Mouse (Mus musculus): Measurements from ENCODE around the gene Klra4. TPM values are rescaled to one million over a fixed set of nuclear protein-coding genes. Genes with fewer than 3 reads are reported as not detected.

Gene Klra4
- polyA plus RNA-seq, 1 experiment from 2014 or later: not detected

DNA sequence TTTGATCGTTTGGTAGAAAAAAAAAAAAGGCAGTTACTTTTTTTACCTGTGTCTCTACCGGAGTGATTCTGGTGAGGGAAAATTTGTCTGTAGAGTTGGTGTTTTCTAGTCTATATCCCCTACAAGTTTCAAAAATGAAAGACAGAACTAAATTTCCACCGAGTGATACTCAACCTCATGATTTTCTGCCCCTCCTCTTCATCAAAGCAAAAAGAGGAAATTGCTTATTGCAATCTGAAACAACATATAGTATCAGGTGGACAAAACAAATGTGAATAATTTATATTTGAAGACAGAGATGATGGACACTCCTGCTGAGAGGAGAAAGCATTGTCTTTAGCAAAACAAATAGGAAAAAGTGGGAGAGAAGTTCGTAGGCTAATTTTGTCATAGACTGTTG lies 40.2 kb downstream of the Klra4 start, which contains the start of gene Klra6:
Gene Klra6, minus strand, starts transcription at position 101 of the 400 bp plus-strand sequence.
- 63% methylated on average over 4 of the region's 4 CpGs for WGBS (ENCODE audit: insufficient replicate concordance)
- Histone ChIP-seq H3K9ac (replicated peaks) (no peak within 1 kb of the TSS), H3K4me1 (ENCODE audit: insufficient read depth) (no peaks in the 10 kb centered on the region), H3K27me3 (ENCODE audit: insufficient read depth, low read length) (no peaks in the 10 kb centered on the region), H3K4me3 (ENCODE audit: low read depth, low read length) (no peak within 1 kb of the TSS), H3K36me3 (replicated peaks; ENCODE audit: insufficient read depth, low read length) (no peaks in the 10 kb centered on the region), H3K27ac (ENCODE audit: low read depth) (no peak within 1 kb of the TSS), H3K4me2 (ENCODE audit: low read depth, low read length) (no peak within 1 kb of the TSS), H3K9me3 (ENCODE audit: low read length) (no peaks in the 10 kb centered on the region)
- no peak for TF ChIP-seq EP300 (IDR thresholded peaks at IDR 0.05; ENCODE audit: low read depth)
- TF ChIP-seq CTCF (IDR thresholded peaks at IDR 0.05; ENCODE audit: low read depth): no peak
- ATAC-seq (no peak), DNase-seq (no peak)

Other genes starting within 250 kb of the Klra4 start
- gene Gm17631, start 204.6 kb downstream of the Klra4 start, polyA plus RNA-seq (2015; fragmentation: Nextera tagmentation; extraction: Ambion mirVana): not detected in 2 replicates
- 0.39 and 0.41 TPM in 2 replicates for gene Klra17, start 190.6 kb downstream of the Klra4 start, polyA plus RNA-seq (2015; fragmentation: Nextera tagmentation; extraction: Ambion mirVana)
- gene Klra5, start 149.6 kb downstream of the Klra4 start, polyA plus RNA-seq (2015; fragmentation: Nextera tagmentation; extraction: Ambion mirVana): 1.3 and 2.1 TPM in 2 replicates
- not detected in 2 replicates for gene Klra6, start 40.3 kb downstream of the Klra4 start, polyA plus RNA-seq (2015; fragmentation: Nextera tagmentation; extraction: Ambion mirVana)
- not detected in 2 replicates for gene Klra8, start 62.6 kb upstream of the Klra4 start, polyA plus RNA-seq (2015; fragmentation: Nextera tagmentation; extraction: Ambion mirVana)
- not detected in 2 replicates for gene Klra9, start 125.8 kb upstream of the Klra4 start, polyA plus RNA-seq (2015; fragmentation: Nextera tagmentation; extraction: Ambion mirVana)
- not detected in 2 replicates for gene Klra7, start 166.1 kb upstream of the Klra4 start, polyA plus RNA-seq (2015; fragmentation: Nextera tagmentation; extraction: Ambion mirVana)
- gene Klra10, start 214.7 kb upstream of the Klra4 start, polyA plus RNA-seq (2015; fragmentation: Nextera tagmentation; extraction: Ambion mirVana): not detected in 2 replicates

Data from liver, postnatal 0 days (tissue).